Mouse (Mus musculus) forebrain, embryonic 16.5 days (tissue): ENCODE data around the gene Rab11fip5. TPM values are rescaled to one million over a fixed set of nuclear protein-coding genes. Genes with fewer than 3 reads are reported as not detected.

Experiments used
- ATAC-seq: fragments of 200-750 bp; cut with Nextera tagmentation; 2 replicates; pipeline ENCODE4 v1.8.0; 2017; ENCODE audit warnings: mild to moderate bottlenecking, moderate library complexity
- H3K27ac ChIP-seq: fragments of 300-500 bp; sonication (generic); 2 replicates; pipeline ENCODE4 v1.5.1; 2014; ENCODE audit warnings: low read length, control low read depth
- H3K27me3 ChIP-seq: fragments of 300-500 bp; sonication (generic); replicated peaks from 2 replicates; pipeline ENCODE4 v1.6.1; 2014; ENCODE audit warnings: low read length; ENCODE audit not compliant: control insufficient read depth, insufficient read depth
- H3K36me3 ChIP-seq: fragments of 300-500 bp; sonication (generic); 2 replicates; pipeline ENCODE4 v1.6.1; 2014; ENCODE audit not compliant: control insufficient read depth, insufficient read depth
- H3K4me1 ChIP-seq: fragments of 300-500 bp; sonication (generic); replicated peaks from 2 replicates; pipeline ENCODE4 v1.6.1; 2014; ENCODE audit warnings: low read length; ENCODE audit not compliant: control insufficient read depth, insufficient read depth
- H3K4me2 ChIP-seq: fragments of 300-500 bp; sonication (generic); 2 replicates; pipeline ENCODE4 v1.6.1; 2014; ENCODE audit warnings: mild to moderate bottlenecking, low read length, control low read depth
- H3K4me3 ChIP-seq: fragments of 300-500 bp; sonication (generic); replicated peaks from 2 replicates; pipeline ENCODE4 v1.5.1; 2014; ENCODE audit warnings: mild to moderate bottlenecking, low read length, control low read depth
- H3K9ac ChIP-seq: fragments of 300-500 bp; sonication (generic); replicated peaks from 2 replicates; pipeline ENCODE4 v1.6.1; 2014; ENCODE audit warnings: low read depth, low read length, control low read depth
- H3K9me3 ChIP-seq: fragments of 300-500 bp; sonication (generic); 2 replicates; pipeline ENCODE4 v1.6.1; 2016; ENCODE audit warnings: low read length; ENCODE audit not compliant: control insufficient read depth
- WGBS: fragments of 180-500 bp; shearing (Covaris S2); extraction: QIAGEN DNeasy Blood & Tissue Kit; methylation state at CpG from one replicate; pipeline ENCODE4 v1.1.7; 2014; 5-methylcytosine and 5-hydroxymethylcytosine counted together
- microRNA-seq: library from miRNA; unstranded; fragments of <30 nt; microRNA quantifications from one replicate; pipeline ENCODE4, GENCODE M21; 2017
- polyA plus RNA-seq: library from polyadenylated mRNA; unstranded; fragments of >200 nt; fragmentation: Nextera tagmentation; extraction: Ambion mirVana; gene quantifications from 2 replicates; pipeline ENCODE4 v1.2.1, GENCODE M21; 2015

Gene Rab11fip5
- polyA plus RNA-seq, 1 experiment from 2014 or later = 19.3 TPM

GRCm38 (mm10) chr6:85293255-85294003, 81.0 kb downstream of the Rab11fip5 start:
- Histone ChIP-seq H3K27me3 (no peaks in the 10 kb centered on the region), H3K9ac (no peak overlapping the region), H3K36me3 (no peaks in the 10 kb centered on the region), H3K4me3 (no peak overlapping the region), H3K9me3 (no peaks in the 10 kb centered on the region), H3K4me1 (peaks cover 20% of the 10 kb centered on the region), H3K27ac (peak overlapping the region; percentile 60), H3K4me2 (no peak overlapping the region)
- 39% methylated on average over 10 of the region's 10 CpGs for WGBS
- ATAC-seq = peak; percentile 77

GRCm38 (mm10) chr6:85290869-85291824, 83.3 kb downstream of the Rab11fip5 start:
- no peak for ATAC-seq
- 90% methylated on average over 16 of the region's 16 CpGs for WGBS

GRCm38 (mm10) chr6:85288193-85288857, 86.1 kb downstream of the Rab11fip5 start:
- no peak for ATAC-seq
- Histone ChIP-seq H3K4me1 (peaks cover 10% of the 10 kb centered on the region), H3K9me3 (no peaks in the 10 kb centered on the region)

More at GRCm38 (mm10) chr6:85290869-85291824, 83.3 kb downstream of the Rab11fip5 start:
- H3K27ac ChIP-seq = no peak overlapping the region
- H3K4me3 ChIP-seq = no peak overlapping the region
- no peaks in the 10 kb centered on the region for H3K27me3 ChIP-seq
- H3K9me3 ChIP-seq = no peaks in the 10 kb centered on the region
- H3K4me1 ChIP-seq = peaks cover 29% of the 10 kb centered on the region
- no peak overlapping the region for H3K9ac ChIP-seq
- H3K4me2 ChIP-seq = no peak overlapping the region
- H3K36me3 ChIP-seq = no peaks in the 10 kb centered on the region

GRCm38 (mm10) chr6:85286283-85287047, 88.0 kb downstream of the Rab11fip5 start:
- H3K4me2 ChIP-seq = no peak overlapping the region
- no peaks in the 10 kb centered on the region for H3K9me3 ChIP-seq
- no peaks in the 10 kb centered on the region for H3K27me3 ChIP-seq
- ATAC-seq = no peak
- no peaks in the 10 kb centered on the region for H3K36me3 ChIP-seq
- no peak overlapping the region for H3K27ac ChIP-seq
- 77% methylated on average over 13 of the region's 13 CpGs for WGBS
- H3K9ac ChIP-seq = no peak overlapping the region
- H3K4me1 ChIP-seq = peaks cover 9% of the 10 kb centered on the region
- H3K4me3 ChIP-seq = no peak overlapping the region

More at GRCm38 (mm10) chr6:85288193-85288857, 86.1 kb downstream of the Rab11fip5 start:
- no peak overlapping the region for H3K9ac ChIP-seq
- no peak overlapping the region for H3K4me2 ChIP-seq
- WGBS = 92% methylated on average over 4 of the region's 4 CpGs
- H3K4me3 ChIP-seq = no peak overlapping the region
- no peaks in the 10 kb centered on the region for H3K36me3 ChIP-seq
- no peak overlapping the region for H3K27ac ChIP-seq
- H3K27me3 ChIP-seq = no peaks in the 10 kb centered on the region

Small RNAs within 50 kb of the gene (microRNA-seq; reads per million reads assigned to microRNA genes)
- gene Mir705 = not detected

Other genes with a start within 250 kb of the Rab11fip5 start
- 31.9 and 32.6 TPM in 2 replicates for gene Spr, start 236.9 kb downstream of the Rab11fip5 start, polyA plus RNA-seq
- 57.5 and 59.7 TPM in 2 replicates for gene Emx1, start 187.2 kb downstream of the Rab11fip5 start, polyA plus RNA-seq
- 23.1 and 27.1 TPM in 2 replicates for gene Sfxn5, start 41.2 kb downstream of the Rab11fip5 start, polyA plus RNA-seq
- not detected in 2 replicates for gene Noto, start 49.3 kb upstream of the Rab11fip5 start, polyA plus RNA-seq
- gene Smyd5, start 57.4 kb upstream of the Rab11fip5 start, polyA plus RNA-seq = 57.9 and 69.8 TPM in 2 replicates
- gene Cct7, start 76.9 kb upstream of the Rab11fip5 start, polyA plus RNA-seq = 666 and 671 TPM in 2 replicates
- 24.5 and 28.6 TPM in 2 replicates for gene Pradc1, start 77.3 kb upstream of the Rab11fip5 start, polyA plus RNA-seq
- gene Fbxo41, start 128.4 kb upstream of the Rab11fip5 start, polyA plus RNA-seq = 7.4 and 9.5 TPM in 2 replicates
- 0.11 and 0.28 TPM in 2 replicates for gene Egr4, start 139.0 kb upstream of the Rab11fip5 start, polyA plus RNA-seq
- gene Alms1, start 212.9 kb upstream of the Rab11fip5 start, polyA plus RNA-seq = 4.8 and 6.2 TPM in 2 replicates